Mouse (Mus musculus): ENCODE results near the gene Wdr18.

Wdr18 gene

GRCm38 (mm10) chr10:79959847-79960601 lies at the start of gene Wdr18:
Wdr18 (plus strand) TSS chr10:79960152.
- peak; percentile 100 for DNase-seq

- no peak for DNase-seq
Measured at GRCm38 (mm10) chr10:79910556-79910955, 49.4 kb upstream of the Wdr18 start, which contains the start of gene Gm26602. Gm26602 (plus strand) TSS chr10:79910856.

- peak; percentile 54 for DNase-seq
Measured at GRCm38 (mm10) chr10:79912412-79912811, 47.5 kb upstream of the Wdr18 start.

- DNase-seq = peak; percentile 51
Measured at GRCm38 (mm10) chr10:79914131-79914947, 45.6 kb upstream of the Wdr18 start.

- peak; percentile 40 for DNase-seq
Measured at GRCm38 (mm10) chr10:79914948-79915596, 44.9 kb upstream of the Wdr18 start.

GRCm38 (mm10) chr10:79916081-79916480 lies 43.9 kb upstream of the Wdr18 start:
- DNase-seq = peak; percentile 64

- peak; percentile 85 for DNase-seq
Measured at GRCm38 (mm10) chr10:79916808-79917531, 43.0 kb upstream of the Wdr18 start, which contains the start of gene Kiss1r. Kiss1r (plus strand) TSS chr10:79916971.

GRCm38 (mm10) chr10:79917532-79918100 lies 42.3 kb upstream of the Wdr18 start:
- peak; percentile 45 for DNase-seq

- DNase-seq = peak; percentile 69
Measured at GRCm38 (mm10) chr10:79918231-79919078, 41.5 kb upstream of the Wdr18 start.

- peak; percentile 61 for DNase-seq
Measured at GRCm38 (mm10) chr10:79919251-79919849, 40.6 kb upstream of the Wdr18 start.

GRCm38 (mm10) chr10:79920056-79920890 lies 39.7 kb upstream of the Wdr18 start:
- peak; percentile 62 for DNase-seq

GRCm38 (mm10) chr10:79920958-79921535 lies 38.9 kb upstream of the Wdr18 start, which contains the start of gene R3hdm4:
R3hdm4 (minus strand) TSS chr10:79921208.
- DNase-seq = no peak

GRCm38 (mm10) chr10:79921572-79921971 lies 38.4 kb upstream of the Wdr18 start:
- peak; percentile 53 for DNase-seq

GRCm38 (mm10) chr10:79924998-79925784 lies 34.8 kb upstream of the Wdr18 start:
- peak; percentile 89 for DNase-seq

- peak; percentile 59 for DNase-seq
Measured at GRCm38 (mm10) chr10:79925785-79926490, 34.0 kb upstream of the Wdr18 start.

- DNase-seq = peak; percentile 88
Measured at GRCm38 (mm10) chr10:79926491-79927323, 33.2 kb upstream of the Wdr18 start, which contains the start of gene Arid3a. Arid3a (plus strand) TSS chr10:79927043.

Measured in cerebellum, adult 11-12 months (tissue).